Mouse (Mus musculus): ENCODE data around the gene Atp2a3. TPM values are rescaled to one million over a fixed set of nuclear protein-coding genes. Genes with fewer than 3 reads are reported as not detected.

The Atp2a3 gene
- polyA plus RNA-seq, 1 experiment from 2014 or later, result 1.2 TPM

DNA sequence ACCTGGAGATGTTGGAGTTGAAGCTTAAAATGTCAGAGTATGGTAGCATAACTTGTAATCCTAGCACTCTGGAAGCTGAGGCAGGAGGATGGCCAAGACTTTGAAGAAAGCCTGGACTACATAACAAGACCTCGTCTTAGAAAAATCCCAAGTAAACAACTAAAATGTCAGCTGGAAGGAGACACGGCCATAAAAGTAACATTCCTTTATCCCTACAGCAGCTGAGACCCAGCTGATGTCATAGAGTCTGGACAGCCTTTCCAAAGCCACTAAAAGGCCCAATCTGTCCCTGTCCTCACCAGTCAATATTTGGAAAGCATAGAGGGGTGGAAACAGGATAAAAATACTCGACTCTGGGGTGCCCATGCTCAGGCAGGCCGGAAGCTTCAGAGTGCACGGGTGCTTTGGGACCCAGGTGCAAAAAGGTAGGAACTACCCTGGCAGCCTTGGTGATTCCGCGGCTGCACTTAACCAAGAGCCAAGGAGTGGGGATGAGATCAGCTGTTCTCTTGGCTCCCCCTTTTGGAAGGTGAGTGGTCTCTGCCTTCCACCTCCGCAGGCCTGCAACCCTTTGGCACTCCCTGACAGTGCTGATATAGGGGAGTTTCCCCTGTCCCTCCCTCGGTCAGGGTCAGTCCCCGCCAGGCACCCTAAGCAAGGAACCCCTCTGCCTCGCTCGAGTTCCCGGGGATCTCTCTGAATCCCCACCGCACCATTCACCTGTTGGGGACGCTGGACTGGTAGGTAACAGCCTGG is 867 bp upstream of the Atp2a3 start:
- no peak for DNase-seq (ENCODE audit: low spot score)
- H3K27me3 ChIP-seq (ENCODE audit: low read depth, poor library complexity, severe bottlenecking), result peaks cover 58% of the 10 kb centered on the region
- H3K9me3 ChIP-seq (replicated peaks), result no peaks in the 10 kb centered on the region
- H3K36me3 ChIP-seq, result no peaks in the 10 kb centered on the region
- no peak overlapping the region for H3K4me3 ChIP-seq
- WGBS, result 17% methylated on average over 15 of the region's 15 CpGs
- no peak overlapping the region for H3K27ac ChIP-seq (replicated peaks)
- peaks cover 12% of the 10 kb centered on the region for H3K4me1 ChIP-seq

GRCm38 (mm10) chr11:72960723-72961071 is 272 bp upstream of the Atp2a3 start:
- Histone ChIP-seq H3K27ac (replicated peaks) (no peak overlapping the region), H3K4me1 (peaks cover 12% of the 10 kb centered on the region), H3K9me3 (replicated peaks) (no peaks in the 10 kb centered on the region), H3K27me3 (ENCODE audit: low read depth, poor library complexity, severe bottlenecking) (peaks cover 58% of the 10 kb centered on the region), H3K36me3 (no peaks in the 10 kb centered on the region), H3K4me3 (peak overlapping the region; percentile 49)
- DNase-seq (ENCODE audit: low spot score), result no peak
- 4% methylated on average over 15 of the region's 15 CpGs for WGBS

GRCm38 (mm10) chr11:72962378-72962777 is 1.4 kb downstream of the Atp2a3 start:
- WGBS, result 82% methylated on average over 2 of the region's 2 CpGs
- peaks cover 58% of the 10 kb centered on the region for H3K27me3 ChIP-seq (ENCODE audit: low read depth, poor library complexity, severe bottlenecking)
- no peak for DNase-seq (ENCODE audit: low spot score)

DNA sequence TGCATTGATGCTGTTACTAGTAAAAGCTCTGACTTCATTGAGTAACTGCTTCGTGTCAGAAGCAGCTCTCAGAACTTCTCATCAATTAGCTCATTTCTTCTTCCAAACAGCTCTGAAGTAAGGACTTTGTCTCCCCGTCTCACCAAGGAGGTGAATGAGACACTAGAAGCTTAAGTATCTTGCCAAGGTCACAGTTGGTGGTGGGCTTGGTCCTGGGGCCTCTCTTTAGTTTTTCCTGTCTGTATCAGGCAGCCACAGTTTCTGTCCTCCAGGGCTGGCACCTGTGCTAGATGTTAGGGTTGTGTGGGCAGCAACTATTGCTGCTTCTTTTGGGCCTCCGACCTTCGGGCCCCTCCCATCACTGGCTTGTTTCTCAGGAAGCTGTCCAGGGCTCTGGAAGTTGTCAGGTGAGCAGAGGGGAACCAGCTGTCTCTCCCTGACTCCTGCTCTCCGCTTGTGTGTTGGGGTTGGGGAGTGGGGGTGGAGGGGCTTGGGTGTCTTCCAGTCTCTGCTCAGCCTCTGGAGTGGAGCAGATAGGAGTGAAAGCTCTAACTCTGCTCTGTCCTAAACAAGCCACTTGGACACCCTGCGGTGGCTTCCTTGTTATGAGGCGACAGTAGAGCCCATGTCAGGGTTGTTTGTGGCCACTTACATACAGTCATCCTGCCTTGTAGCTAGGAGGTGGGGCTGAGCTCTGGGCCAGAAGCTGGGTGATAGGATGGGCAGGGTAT is 2.3 kb downstream of the Atp2a3 start:
- H3K4me3 ChIP-seq, result no peak overlapping the region
- no peak overlapping the region for H3K27ac ChIP-seq (replicated peaks)
- no peak for DNase-seq (ENCODE audit: low spot score)
- no peaks in the 10 kb centered on the region for H3K36me3 ChIP-seq
- no peaks in the 10 kb centered on the region for H3K9me3 ChIP-seq (replicated peaks)
- 55% methylated on average over 7 of the region's 7 CpGs for WGBS
- peaks cover 57% of the 10 kb centered on the region for H3K27me3 ChIP-seq (ENCODE audit: low read depth, poor library complexity, severe bottlenecking)
- peaks cover 12% of the 10 kb centered on the region for H3K4me1 ChIP-seq

More at GRCm38 (mm10) chr11:72962378-72962777, 1.4 kb downstream of the Atp2a3 start:
- no peak overlapping the region for H3K4me3 ChIP-seq
- no peak overlapping the region for H3K27ac ChIP-seq (replicated peaks)
- H3K9me3 ChIP-seq (replicated peaks), result no peaks in the 10 kb centered on the region
- peaks cover 12% of the 10 kb centered on the region for H3K4me1 ChIP-seq
- H3K36me3 ChIP-seq, result no peaks in the 10 kb centered on the region

- WGBS, result 76% methylated on average over 3 of the region's 3 CpGs
- H3K4me1 ChIP-seq, result peaks cover 12% of the 10 kb centered on the region
- no peak for DNase-seq (ENCODE audit: low spot score)
- H3K36me3 ChIP-seq, result no peaks in the 10 kb centered on the region
- H3K27me3 ChIP-seq (ENCODE audit: low read depth, poor library complexity, severe bottlenecking), result peaks cover 51% of the 10 kb centered on the region
- H3K4me3 ChIP-seq, result no peak overlapping the region
- H3K27ac ChIP-seq (replicated peaks), result no peak overlapping the region
- no peaks in the 10 kb centered on the region for H3K9me3 ChIP-seq (replicated peaks)
Measured at GRCm38 (mm10) chr11:72963789-72964294, 2.9 kb downstream of the Atp2a3 start.

GRCm38 (mm10) chr11:72974995-72975503 is 14.1 kb downstream of the Atp2a3 start:
- 87% methylated on average over 13 of the region's 13 CpGs for WGBS
- H3K9me3 ChIP-seq (replicated peaks), result no peaks in the 10 kb centered on the region
- no peak for DNase-seq (ENCODE audit: low spot score)
- H3K36me3 ChIP-seq, result no peaks in the 10 kb centered on the region
- H3K27me3 ChIP-seq (ENCODE audit: low read depth, poor library complexity, severe bottlenecking), result peaks cover 20% of the 10 kb centered on the region
- no peak overlapping the region for H3K4me3 ChIP-seq
- H3K27ac ChIP-seq (replicated peaks), result no peak overlapping the region
- 0 out of 2 replicates have a peak, but pooled peaks cover 3% of the 10 kb centered on the region for H3K4me1 ChIP-seq

GRCm38 (mm10) chr11:72982516-72982915 is 21.5 kb downstream of the Atp2a3 start:
- H3K36me3 ChIP-seq, result no peaks in the 10 kb centered on the region
- no peak for DNase-seq (ENCODE audit: low spot score)
- H3K27me3 ChIP-seq (ENCODE audit: low read depth, poor library complexity, severe bottlenecking), result peaks cover 10% of the 10 kb centered on the region; the same call in 1 of the 2 replicates
- 85% methylated on average over 9 of the region's 9 CpGs for WGBS
- no peaks in the 10 kb centered on the region for H3K4me1 ChIP-seq
- H3K27ac ChIP-seq (replicated peaks), result no peak overlapping the region
- no peaks in the 10 kb centered on the region for H3K9me3 ChIP-seq (replicated peaks)
- no peak overlapping the region for H3K4me3 ChIP-seq

- Histone ChIP-seq H3K9me3 (replicated peaks) (no peaks in the 10 kb centered on the region), H3K27me3 (ENCODE audit: low read depth, poor library complexity, severe bottlenecking) (0 out of 2 replicates have a peak, but pooled peaks cover 5% of the 10 kb centered on the region), H3K4me1 (no peaks in the 10 kb centered on the region), H3K27ac (replicated peaks) (no peak overlapping the region), H3K4me3 (no peak overlapping the region), H3K36me3 (no peaks in the 10 kb centered on the region)
- WGBS, result 33% methylated on average over 5 of the region's 5 CpGs
- no peak for DNase-seq (ENCODE audit: low spot score)
Measured at GRCm38 (mm10) chr11:72983283-72983682, 22.3 kb downstream of the Atp2a3 start.

DNA sequence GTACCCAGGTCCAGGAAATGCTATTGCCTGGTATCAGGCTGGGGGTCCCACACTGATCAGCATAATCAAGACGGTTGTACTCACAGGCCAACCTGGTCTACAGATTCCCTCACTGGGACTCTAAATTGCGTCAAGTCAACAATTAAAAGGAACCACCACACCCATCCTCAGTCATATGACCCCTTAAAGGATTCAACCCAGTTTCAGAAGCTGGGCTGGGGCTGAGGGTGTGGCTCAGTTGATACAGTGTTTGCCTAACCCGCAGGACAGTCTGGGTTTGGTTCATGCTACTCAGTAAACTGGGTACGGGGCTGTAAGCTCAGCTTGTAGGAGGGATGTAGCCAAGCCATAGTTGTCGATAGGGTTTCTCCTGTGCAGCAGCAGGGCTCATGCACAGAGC is 25.8 kb downstream of the Atp2a3 start:
- Histone ChIP-seq H3K27me3 (ENCODE audit: low read depth, poor library complexity, severe bottlenecking) (no peaks in the 10 kb centered on the region), H3K36me3 (no peaks in the 10 kb centered on the region), H3K27ac (replicated peaks) (no peak overlapping the region), H3K9me3 (replicated peaks) (no peaks in the 10 kb centered on the region), H3K4me3 (no peak overlapping the region), H3K4me1 (no peaks in the 10 kb centered on the region)
- WGBS, result 81% methylated on average over 5 of the region's 5 CpGs
- DNase-seq (ENCODE audit: low spot score), result no peak

- DNase-seq (ENCODE audit: low spot score), result no peak
- Histone ChIP-seq H3K4me3 (no peak overlapping the region), H3K36me3 (no peaks in the 10 kb centered on the region), H3K27ac (replicated peaks) (no peak overlapping the region), H3K27me3 (ENCODE audit: low read depth, poor library complexity, severe bottlenecking) (no peaks in the 10 kb centered on the region), H3K4me1 (no peaks in the 10 kb centered on the region; the same call in 1 of the 2 replicates), H3K9me3 (replicated peaks) (no peaks in the 10 kb centered on the region)
- WGBS, result 72% methylated on average over 5 of the region's 5 CpGs
Measured at GRCm38 (mm10) chr11:72987234-72987633, 26.3 kb downstream of the Atp2a3 start.

DNA sequence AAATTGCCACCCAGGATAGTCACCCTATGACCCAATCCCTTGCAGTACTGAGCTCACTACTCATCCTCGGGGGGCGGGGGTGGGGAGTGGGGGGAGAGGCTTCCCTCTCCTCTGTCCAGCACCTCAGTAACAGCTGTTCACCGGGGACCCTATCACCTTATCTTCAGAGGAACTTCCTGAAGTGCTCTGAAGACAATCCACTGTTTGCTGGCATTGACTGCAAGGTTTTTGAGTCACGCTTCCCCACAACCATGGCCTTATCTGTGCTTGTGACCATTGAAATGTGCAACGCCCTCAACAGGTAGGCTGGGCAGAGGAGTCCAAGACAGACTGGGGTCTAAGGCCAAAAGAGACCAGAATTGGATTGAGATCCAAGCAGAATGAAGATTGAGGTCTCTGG is 26.8 kb downstream of the Atp2a3 start:
- Histone ChIP-seq H3K4me1 (no peaks in the 10 kb centered on the region; the same call in 1 of the 2 replicates), H3K4me3 (no peak overlapping the region), H3K36me3 (no peaks in the 10 kb centered on the region), H3K27me3 (ENCODE audit: low read depth, poor library complexity, severe bottlenecking) (no peaks in the 10 kb centered on the region), H3K9me3 (replicated peaks) (no peaks in the 10 kb centered on the region), H3K27ac (replicated peaks) (no peak overlapping the region)
- WGBS, result 85% methylated on average over 5 of the region's 5 CpGs
- DNase-seq (ENCODE audit: low spot score), result no peak

- H3K9me3 ChIP-seq (replicated peaks), result no peaks in the 10 kb centered on the region
- no peak for DNase-seq (ENCODE audit: low spot score)
- no peak overlapping the region for H3K4me3 ChIP-seq
- H3K36me3 ChIP-seq, result no peaks in the 10 kb centered on the region
- no peak overlapping the region for H3K27ac ChIP-seq (replicated peaks)
- H3K4me1 ChIP-seq, result no peaks in the 10 kb centered on the region; the same call in 1 of the 2 replicates
- WGBS, result 90% methylated on average over 6 of the region's 6 CpGs
- H3K27me3 ChIP-seq (ENCODE audit: low read depth, poor library complexity, severe bottlenecking), result no peaks in the 10 kb centered on the region
Measured at GRCm38 (mm10) chr11:72989044-72989443, 28.1 kb downstream of the Atp2a3 start.

DNA sequence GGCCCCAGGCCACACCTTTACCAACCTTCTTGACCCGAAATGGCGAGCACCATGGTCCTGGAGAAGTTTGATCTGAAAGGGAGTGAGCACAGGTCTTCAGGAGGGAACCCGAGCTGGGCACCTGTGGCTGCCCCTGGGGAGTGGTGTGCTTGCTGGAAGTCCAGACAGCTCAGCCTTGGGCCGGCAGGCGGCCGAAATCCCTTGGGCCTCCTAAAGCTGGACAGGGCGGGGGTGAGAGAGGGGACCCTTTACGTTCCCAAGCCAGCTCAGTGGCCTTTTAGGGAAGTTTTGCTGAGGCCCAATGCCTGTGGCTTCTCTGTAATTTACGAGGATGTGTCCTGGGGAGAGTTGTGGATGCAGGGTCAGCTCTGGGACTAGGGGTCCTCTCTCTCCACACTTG is 29.7 kb downstream of the Atp2a3 start:
- 81% methylated on average over 9 of the region's 9 CpGs for WGBS
- H3K9me3 ChIP-seq (replicated peaks), result no peaks in the 10 kb centered on the region

More for the DNA sequence above, 29.7 kb downstream of the Atp2a3 start:
- Histone ChIP-seq H3K36me3 (no peaks in the 10 kb centered on the region), H3K27ac (replicated peaks) (no peak overlapping the region), H3K4me1 (no peaks in the 10 kb centered on the region; the same call in 1 of the 2 replicates), H3K27me3 (ENCODE audit: low read depth, poor library complexity, severe bottlenecking) (no peaks in the 10 kb centered on the region), H3K4me3 (no peak overlapping the region)
- DNase-seq (ENCODE audit: low spot score), result no peak

Data from midbrain, embryonic 10.5 days (tissue).